Mouse (Mus musculus) cortical plate, adult 2 months (tissue): ENCODE measurements around the gene Cep128.
"Not testable (repeated sequence)": the region's sequence is repeated elsewhere in the genome, so short reads cannot be mapped to it uniquely, and the experiment has no call there.

Experiments used
- CTCF ChIP-seq: fragments of 200-500 bp; IDR thresholded peaks from 2 replicates; pipeline ENCODE4 v1.5.1; 2011; ENCODE audit warnings: mild to moderate bottlenecking, control low read depth, low read length; ENCODE audit not compliant: insufficient read depth; ENCODE audit errors: extremely low read depth
- POLR2A ChIP-seq: fragments of 200-500 bp; IDR thresholded peaks from 2 replicates; pipeline ENCODE4 v1.6.1; 2011; ENCODE audit warnings: mild to moderate bottlenecking, low read length, control low read depth; ENCODE audit not compliant: insufficient read depth; ENCODE audit errors: extremely low read depth

DNA sequence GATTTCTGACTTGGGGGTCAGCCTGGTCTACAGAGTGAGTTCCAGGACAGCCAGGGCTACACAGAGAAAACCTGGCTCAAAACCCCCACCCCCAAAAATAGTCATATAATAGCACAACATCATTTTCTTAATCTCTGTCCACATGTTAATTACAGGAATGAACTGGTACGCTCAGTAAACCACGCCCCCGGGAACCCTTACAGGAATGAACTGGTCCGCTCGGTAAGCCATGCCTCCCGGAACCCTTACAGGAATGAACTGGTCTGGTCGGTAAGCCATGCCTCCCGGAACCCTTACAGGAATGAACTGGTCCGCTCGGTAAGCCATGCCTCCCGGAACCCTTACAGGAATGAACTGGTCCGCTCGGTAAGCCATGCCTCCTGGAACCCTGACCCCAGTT lies 45.6 kb downstream of the Cep128 start:
- TF ChIP-seq CTCF, POLR2A: not testable (repeated sequence)
